Mouse (Mus musculus) midbrain, embryonic 15.5 days (tissue): ENCODE data around the gene Speer4f1. TPM values are rescaled to one million over a fixed set of nuclear protein-coding genes. Genes with fewer than 3 reads are reported as not detected.

Experiments
- ATAC-seq: fragments of 200-750 bp; cut with Nextera tagmentation; replicated peaks from 2 replicates; pipeline ENCODE4 v1.8.0; 2017; ENCODE audit warnings: moderate TSS enrichment
- H3K27ac ChIP-seq: fragments of 300-500 bp; sonication (generic); 2 replicates; pipeline ENCODE4 v1.5.1; 2015; ENCODE audit warnings: mild to moderate bottlenecking, inconsistent platforms
- H3K27me3 ChIP-seq: fragments of 300-500 bp; sonication (generic); replicated peaks from 2 replicates; pipeline ENCODE4 v1.6.1; 2015; ENCODE audit warnings: inconsistent platforms
- H3K36me3 ChIP-seq: fragments of 300-500 bp; sonication (generic); replicated peaks from 2 replicates; pipeline ENCODE4 v1.6.1; 2015; ENCODE audit warnings: inconsistent platforms
- H3K4me1 ChIP-seq: fragments of 300-500 bp; sonication (generic); 2 replicates; pipeline ENCODE4 v1.6.1; 2015; ENCODE audit warnings: inconsistent platforms
- H3K4me2 ChIP-seq: fragments of 300-500 bp; sonication (generic); 2 replicates; pipeline ENCODE4 v1.6.1; 2015; ENCODE audit warnings: inconsistent platforms, mild to moderate bottlenecking, moderate library complexity
- H3K4me3 ChIP-seq: fragments of 300-500 bp; sonication (generic); 2 replicates; pipeline ENCODE4 v1.5.1; 2015; ENCODE audit warnings: mild to moderate bottlenecking, inconsistent platforms
- H3K9ac ChIP-seq: fragments of 300-500 bp; sonication (generic); 2 replicates; pipeline ENCODE4 v1.6.1; 2015; ENCODE audit warnings: mild to moderate bottlenecking, inconsistent platforms
- H3K9me3 ChIP-seq: fragments of 300-500 bp; sonication (generic); 2 replicates; pipeline ENCODE4 v1.6.1; 2016; ENCODE audit warnings: inconsistent platforms
- WGBS: fragments of 180-500 bp; shearing (Covaris S2); methylation state at CpG from one replicate; pipeline ENCODE4 v1.1.7; 2015; ENCODE audit warnings: mixed read lengths; 5-methylcytosine and 5-hydroxymethylcytosine counted together
- polyA plus RNA-seq: library from polyadenylated mRNA; unstranded; fragments of >200 nt; fragmentation: Nextera tagmentation; extraction: Ambion mirVana; gene quantifications from 2 replicates; pipeline ENCODE4 v1.2.1, GENCODE M21; 2015

The Speer4f1 gene
- polyA plus RNA-seq, 1 experiment from 2014 or later = not detected

DNA sequence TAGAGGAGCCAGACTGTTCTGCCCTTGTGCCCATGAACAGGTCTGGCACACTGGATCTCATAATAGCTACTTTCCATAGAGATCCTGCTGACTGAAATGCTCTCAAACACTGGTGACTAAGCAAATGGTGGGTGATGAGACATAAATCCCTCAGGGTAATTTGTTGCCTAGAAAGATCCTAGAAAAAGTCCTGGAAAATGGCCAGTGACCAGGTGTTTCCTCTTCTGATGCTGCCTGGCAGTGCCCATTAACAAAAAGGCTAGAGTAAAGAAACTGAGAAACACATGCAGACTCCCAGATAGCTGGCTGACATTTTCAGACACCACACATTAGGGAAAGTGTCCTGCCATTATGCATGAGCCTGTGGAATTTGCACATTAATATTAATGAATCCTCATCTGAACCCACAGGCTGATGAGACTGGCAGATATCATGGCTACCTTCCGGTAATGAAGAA is 24.0 kb downstream of the Speer4f1 start:
- no peak overlapping the region for H3K27ac ChIP-seq

DNA sequence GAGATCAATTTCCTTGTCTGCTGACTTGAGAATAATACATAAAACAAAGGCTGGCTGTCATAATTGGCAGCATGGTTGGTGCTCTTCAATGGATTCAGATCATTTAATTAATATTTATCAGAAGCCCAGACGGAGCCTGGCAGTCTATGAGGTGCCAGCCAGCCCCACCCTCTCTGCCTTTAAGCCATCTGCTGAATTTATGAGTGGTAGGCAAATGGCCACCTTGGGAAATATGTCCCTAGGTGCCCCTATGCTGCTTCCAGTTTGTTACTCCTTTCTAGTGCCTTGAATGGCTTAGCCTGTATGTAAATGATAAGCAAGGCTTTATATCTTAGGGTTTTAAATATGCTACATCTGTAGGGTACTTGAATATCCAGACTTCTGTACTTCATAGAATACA is 25.0 kb downstream of the Speer4f1 start:
- no peaks in the 10 kb centered on the region for H3K27me3 ChIP-seq
- no peak overlapping the region for H3K4me2 ChIP-seq
- 30% methylated on average over 1 of the region's 1 CpGs for WGBS
- 0 out of 2 replicates have a peak, but pooled peaks cover 6% of the 10 kb centered on the region for H3K4me1 ChIP-seq
- no peak overlapping the region for H3K27ac ChIP-seq
- H3K4me3 ChIP-seq = no peak overlapping the region
- peak; percentile 76 for ATAC-seq
- no peak overlapping the region for H3K9ac ChIP-seq
- H3K9me3 ChIP-seq = no peaks in the 10 kb centered on the region
- no peaks in the 10 kb centered on the region for H3K36me3 ChIP-seq

More for the DNA sequence above, 24.0 kb downstream of the Speer4f1 start:
- Histone ChIP-seq H3K27me3 (no peaks in the 10 kb centered on the region), H3K9me3 (no peaks in the 10 kb centered on the region), H3K4me3 (no peak overlapping the region), H3K9ac (no peak overlapping the region), H3K4me1 (0 out of 2 replicates have a peak, but pooled peaks cover 6% of the 10 kb centered on the region), H3K4me2 (no peak overlapping the region), H3K36me3 (no peaks in the 10 kb centered on the region)
- WGBS = 23% methylated on average over 1 of the region's 1 CpGs
- peak; percentile 83 for ATAC-seq

DNA sequence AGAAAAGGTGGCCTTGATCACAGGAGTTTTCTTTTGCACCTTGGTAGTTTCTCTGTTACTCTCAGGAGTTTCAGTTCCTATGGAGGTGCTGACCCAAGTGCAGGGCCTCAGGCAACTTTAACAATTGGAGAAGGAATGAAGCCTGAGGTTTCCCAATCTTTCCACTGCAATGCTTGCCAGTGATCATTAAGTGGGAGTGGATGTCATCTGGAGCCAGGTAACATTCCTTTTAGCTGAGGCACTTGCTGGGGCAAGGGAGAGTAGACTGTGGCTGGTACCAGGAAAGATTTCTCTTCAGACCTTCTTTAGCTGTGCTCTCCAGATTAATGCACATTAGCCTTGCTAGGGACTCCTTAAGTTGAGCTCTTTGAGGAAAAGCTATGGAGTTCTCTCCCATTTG is 29.6 kb downstream of the Speer4f1 start:
- Histone ChIP-seq H3K4me1 (no peaks in the 10 kb centered on the region), H3K9me3 (no peaks in the 10 kb centered on the region), H3K27me3 (no peaks in the 10 kb centered on the region), H3K4me2 (no peak overlapping the region), H3K9ac (no peak overlapping the region), H3K36me3 (no peaks in the 10 kb centered on the region), H3K27ac (no peak overlapping the region), H3K4me3 (no peak overlapping the region)
- no peak for ATAC-seq

DNA sequence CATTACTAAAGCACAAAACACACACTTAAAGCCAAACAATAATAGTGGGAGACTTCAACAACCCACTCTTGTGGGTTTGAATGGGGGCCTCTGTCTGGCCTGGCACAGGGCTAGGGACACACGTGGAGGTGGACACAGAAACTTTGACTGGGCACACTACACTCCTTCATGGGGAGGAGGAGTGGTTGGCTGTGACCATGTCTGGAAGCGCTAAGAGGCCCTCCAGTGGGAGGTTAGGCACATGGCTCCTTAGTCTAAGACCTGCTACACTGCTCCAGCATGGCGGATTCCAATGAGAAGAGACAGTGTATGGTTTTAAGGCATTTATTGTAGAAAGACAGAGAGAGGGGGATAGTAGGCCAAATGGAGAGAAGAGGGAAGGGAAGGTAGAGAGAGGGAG is 32.1 kb downstream of the Speer4f1 start:
- WGBS = 72% methylated on average over 3 of the region's 3 CpGs
- Histone ChIP-seq H3K9ac (no peak overlapping the region), H3K9me3 (no peaks in the 10 kb centered on the region)

More for the DNA sequence above, 32.1 kb downstream of the Speer4f1 start:
- Histone ChIP-seq H3K4me1 (no peaks in the 10 kb centered on the region), H3K36me3 (no peaks in the 10 kb centered on the region), H3K4me3 (no peak overlapping the region), H3K27me3 (no peaks in the 10 kb centered on the region), H3K4me2 (no peak overlapping the region), H3K27ac (no peak overlapping the region)
- no peak for ATAC-seq

Other genes starting within 250 kb of the Speer4f1 start
- gene Speer4f2, start 102.9 kb upstream of the Speer4f1 start, polyA plus RNA-seq = not detected in 2 replicates
- gene Sema3c, start 98.2 kb downstream of the Speer4f1 start, polyA plus RNA-seq = 11.1 and 13.7 TPM in 2 replicates